Mouse (Mus musculus): ENCODE data around the gene Zxdb.
"Not testable (repeated sequence)": the region's sequence is repeated elsewhere in the genome, so short reads cannot be mapped to it uniquely, and the experiment has no call there.

Zxdb gene

GRCm38 (mm10) chrX:94724192-94724971 lies at the start of gene Zxdb:
TSS of gene Zxdb (plus strand) at chrX:94724569.
- not testable (repeated sequence) for DNase-seq

- DNase-seq: no peak
These were observed 49.4 kb upstream of the Zxdb start for GRCm38 (mm10) chrX:94674977-94675376.

GRCm38 (mm10) chrX:94681581-94681980 lies 42.8 kb upstream of the Zxdb start:
- not testable (repeated sequence) for DNase-seq

GRCm38 (mm10) chrX:94689593-94689992 lies 34.8 kb upstream of the Zxdb start:
- peak; percentile 12 for DNase-seq

- not testable (repeated sequence) for DNase-seq
These were observed 17.7 kb upstream of the Zxdb start for GRCm38 (mm10) chrX:94706676-94707075.

GRCm38 (mm10) chrX:94709752-94710151 lies 14.6 kb upstream of the Zxdb start:
- DNase-seq: not testable (repeated sequence)

GRCm38 (mm10) chrX:94724972-94725569 lies 702 bp downstream of the Zxdb start:
- DNase-seq: not testable (repeated sequence)

GRCm38 (mm10) chrX:94725627-94726083 lies 1.3 kb downstream of the Zxdb start:
- DNase-seq: not testable (repeated sequence)

GRCm38 (mm10) chrX:94731596-94731995 lies 7.2 kb downstream of the Zxdb start:
- DNase-seq: no peak

- no peak for DNase-seq
These were observed 29.4 kb downstream of the Zxdb start for GRCm38 (mm10) chrX:94753733-94754132.

GRCm38 (mm10) chrX:94759959-94760358 lies 35.6 kb downstream of the Zxdb start:
- DNase-seq: no peak

- DNase-seq: no peak
These were observed 49.5 kb downstream of the Zxdb start for GRCm38 (mm10) chrX:94773876-94774275.

Measured in kidney, adult 11 months (tissue).